Mouse (Mus musculus): ENCODE data around the gene Ipcef1.
"Not testable (repeated sequence)": the region's sequence is repeated elsewhere in the genome, so short reads cannot be mapped to it uniquely, and the experiment has no call there.

Gene Ipcef1

GRCm38 (mm10) chr10:7033459-7033858 lies 18.8 kb downstream of the Ipcef1 start:
- no peak for DNase-seq

GRCm38 (mm10) chr10:7025028-7025427 lies 27.2 kb downstream of the Ipcef1 start:
- no peak for DNase-seq

- DNase-seq: no peak
Observed at GRCm38 (mm10) chr10:7020551-7020950, 31.7 kb downstream of the Ipcef1 start.

GRCm38 (mm10) chr10:7019781-7020386 lies 32.4 kb downstream of the Ipcef1 start:
- DNase-seq: no peak

- DNase-seq: no peak
Observed at GRCm38 (mm10) chr10:7015199-7015598, 37.1 kb downstream of the Ipcef1 start.

GRCm38 (mm10) chr10:7010543-7010942 lies 41.7 kb downstream of the Ipcef1 start:
- DNase-seq: no peak

GRCm38 (mm10) chr10:7004980-7005538 lies 47.2 kb downstream of the Ipcef1 start:
- no peak for DNase-seq

GRCm38 (mm10) chr10:7003898-7004297 lies 48.4 kb downstream of the Ipcef1 start:
- not testable (repeated sequence) for DNase-seq

GRCm38 (mm10) chr10:6999355-6999754 lies 52.9 kb downstream of the Ipcef1 start:
- DNase-seq: no peak

- no peak for DNase-seq
Observed at GRCm38 (mm10) chr10:6998576-6999250, 53.6 kb downstream of the Ipcef1 start.

- DNase-seq: no peak
Observed at GRCm38 (mm10) chr10:6996895-6997294, 55.4 kb downstream of the Ipcef1 start.

GRCm38 (mm10) chr10:6988555-6988954 lies 63.7 kb downstream of the Ipcef1 start:
- DNase-seq: no peak

- DNase-seq: no peak
Observed at GRCm38 (mm10) chr10:6987399-6988098, 64.7 kb downstream of the Ipcef1 start.

- DNase-seq: no peak
Observed at GRCm38 (mm10) chr10:6986246-6986645, 66.0 kb downstream of the Ipcef1 start.

GRCm38 (mm10) chr10:6983431-6983830 lies 68.8 kb downstream of the Ipcef1 start:
- DNase-seq: no peak

- DNase-seq: no peak
Observed at GRCm38 (mm10) chr10:6982751-6983151, 69.5 kb downstream of the Ipcef1 start.

GRCm38 (mm10) chr10:6980236-6980635 lies 72.0 kb downstream of the Ipcef1 start:
- DNase-seq: no peak

GRCm38 (mm10) chr10:6979789-6980188 lies 72.5 kb downstream of the Ipcef1 start:
- DNase-seq: no peak

- no peak for DNase-seq
Observed at GRCm38 (mm10) chr10:6979216-6979615, 73.1 kb downstream of the Ipcef1 start.

- DNase-seq: no peak
Observed at GRCm38 (mm10) chr10:6978733-6979132, 73.5 kb downstream of the Ipcef1 start.

- no peak for DNase-seq
Observed at GRCm38 (mm10) chr10:6977843-6978242, 74.4 kb downstream of the Ipcef1 start.

GRCm38 (mm10) chr10:6968334-6968733 lies 83.9 kb downstream of the Ipcef1 start:
- DNase-seq: no peak

- no peak for DNase-seq
Observed at GRCm38 (mm10) chr10:6967588-6968242, 84.6 kb downstream of the Ipcef1 start.
